Mouse (Mus musculus) heart, embryonic 11.5 days (tissue): ENCODE measurements around the gene Wbp1l. TPM values are rescaled to one million over a fixed set of nuclear protein-coding genes. Genes with fewer than 3 reads are reported as not detected.
"Not testable (repeated sequence)": the region's sequence is repeated elsewhere in the genome, so short reads cannot be mapped to it uniquely, and the experiment has no call there.

ENCODE experiments used
- ATAC-seq: fragments of 200-750 bp; cut with Nextera tagmentation; replicated peaks from 2 replicates; pipeline ENCODE4 v1.8.0; 2017; ENCODE audit warnings: moderate library complexity; ENCODE audit not compliant: insufficient number of reproducible peaks, low FRiP score, low TSS enrichment
- H3K27ac ChIP-seq: fragments of 300-500 bp; sonication (generic); 2 replicates; pipeline ENCODE4 v1.5.1; 2014; ENCODE audit warnings: mild to moderate bottlenecking, low read depth, low read length
- H3K27me3 ChIP-seq: fragments of 300-500 bp; sonication (generic); 2 replicates; pipeline ENCODE4 v1.6.1; 2014; ENCODE audit warnings: mild to moderate bottlenecking, low read length, mixed read lengths; ENCODE audit not compliant: control insufficient read depth, insufficient read depth
- H3K36me3 ChIP-seq: fragments of 300-500 bp; sonication (generic); 2 replicates; pipeline ENCODE4 v1.6.1; 2014; ENCODE audit warnings: mild to moderate bottlenecking, low read length, moderate library complexity, mixed read lengths; ENCODE audit not compliant: control insufficient read depth, insufficient read depth
- H3K4me1 ChIP-seq: fragments of 300-500 bp; sonication (generic); 2 replicates; pipeline ENCODE4 v1.6.1; 2014; ENCODE audit warnings: low read length; ENCODE audit not compliant: control insufficient read depth, insufficient read depth
- H3K4me2 ChIP-seq: fragments of 300-500 bp; sonication (generic); 2 replicates; pipeline ENCODE4 v1.6.1; 2014; ENCODE audit warnings: mild to moderate bottlenecking, moderate library complexity
- H3K4me3 ChIP-seq: fragments of 300-500 bp; sonication (generic); 2 replicates; pipeline ENCODE4 v1.5.1; 2014; ENCODE audit warnings: low read depth, low read length
- H3K9ac ChIP-seq: fragments of 300-500 bp; sonication (generic); 2 replicates; pipeline ENCODE4 v1.6.1; 2014; ENCODE audit warnings: mild to moderate bottlenecking, low read depth, low read length, moderate library complexity
- H3K9me3 ChIP-seq: fragments of 300-500 bp; sonication (generic); replicated peaks from 2 replicates; pipeline ENCODE4 v1.6.1; 2016; ENCODE audit warnings: low read length; ENCODE audit not compliant: control insufficient read depth
- WGBS: fragments of 180-500 bp; shearing (Covaris S2); extraction: QIAGEN DNeasy Blood & Tissue Kit; methylation state at CpG from one replicate; pipeline ENCODE4 v1.1.7; 2014; ENCODE audit not compliant: insufficient replicate concordance; 5-methylcytosine and 5-hydroxymethylcytosine counted together
- polyA plus RNA-seq: library from polyadenylated mRNA; unstranded; fragments of >200 nt; fragmentation: Nextera tagmentation; extraction: Ambion mirVana; gene quantifications from 2 replicates; pipeline ENCODE4 v1.2.1, GENCODE M21; 2014

Gene Wbp1l
- polyA plus RNA-seq, 1 experiment from 2014 or later = 41.5 TPM

DNA sequence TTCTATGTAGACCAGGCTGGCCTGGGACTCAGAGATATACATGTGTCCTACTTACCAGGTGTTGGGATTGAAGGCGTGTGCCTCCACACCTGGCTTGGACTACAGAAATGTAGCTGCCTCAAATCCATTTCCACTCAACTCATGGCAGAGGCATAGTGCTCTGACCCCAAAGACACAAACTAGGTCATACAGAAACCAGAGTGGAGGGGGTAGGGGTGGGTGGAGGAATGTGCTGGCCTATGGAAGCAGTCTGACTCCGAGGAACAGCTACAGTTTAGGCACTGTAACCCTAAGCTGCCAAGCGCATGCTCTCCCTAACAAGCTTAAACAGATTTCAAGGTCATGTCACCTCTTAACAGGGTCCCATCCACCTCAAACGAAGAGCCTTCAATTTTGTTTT, 35.3 kb upstream of the Wbp1l start:
- 67% methylated on average over 4 of the region's 4 CpGs for WGBS
- no peak for ATAC-seq
- Histone ChIP-seq H3K9ac (no peak overlapping the region), H3K4me2 (no peak overlapping the region), H3K4me3 (no peak overlapping the region), H3K4me1 (peaks cover 17% of the 10 kb centered on the region), H3K36me3 (no peaks in the 10 kb centered on the region; the same call in 1 of the 2 replicates), H3K27me3 (no peaks in the 10 kb centered on the region), H3K27ac (0 out of 2 replicates have a peak overlapping the region, but pooled peaks have one; percentile 50), H3K9me3 (no peaks in the 10 kb centered on the region)

DNA sequence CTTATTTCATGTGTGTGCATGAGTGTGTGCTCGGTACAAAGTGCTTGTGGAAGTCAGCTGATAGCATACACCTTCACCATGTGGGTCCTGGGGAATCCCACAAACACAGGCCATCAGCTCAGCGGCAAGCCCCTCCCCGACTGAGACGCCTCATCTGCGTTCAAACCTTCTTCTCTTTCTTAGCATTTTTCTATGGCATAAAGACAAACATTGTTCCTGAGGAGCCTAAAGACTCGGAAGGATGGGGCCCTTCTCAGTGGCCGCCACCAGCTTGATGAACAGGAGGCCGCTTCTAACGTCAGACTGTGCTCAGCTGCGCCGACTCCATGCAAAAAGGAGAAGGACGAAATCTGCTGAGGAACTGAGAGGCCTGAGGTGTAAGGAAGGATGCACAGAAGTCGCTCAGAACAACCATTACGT, 34.8 kb upstream of the Wbp1l start:
- WGBS = 76% methylated on average over 14 of the region's 14 CpGs
- no peaks in the 10 kb centered on the region for H3K9me3 ChIP-seq
- H3K27me3 ChIP-seq = no peaks in the 10 kb centered on the region
- no peak overlapping the region for H3K9ac ChIP-seq
- no peak overlapping the region for H3K4me3 ChIP-seq
- H3K36me3 ChIP-seq = no peaks in the 10 kb centered on the region; the same call in 1 of the 2 replicates
- H3K4me2 ChIP-seq = no peak overlapping the region
- no peak overlapping the region for H3K27ac ChIP-seq
- no peak for ATAC-seq
- H3K4me1 ChIP-seq = peaks cover 17% of the 10 kb centered on the region

DNA sequence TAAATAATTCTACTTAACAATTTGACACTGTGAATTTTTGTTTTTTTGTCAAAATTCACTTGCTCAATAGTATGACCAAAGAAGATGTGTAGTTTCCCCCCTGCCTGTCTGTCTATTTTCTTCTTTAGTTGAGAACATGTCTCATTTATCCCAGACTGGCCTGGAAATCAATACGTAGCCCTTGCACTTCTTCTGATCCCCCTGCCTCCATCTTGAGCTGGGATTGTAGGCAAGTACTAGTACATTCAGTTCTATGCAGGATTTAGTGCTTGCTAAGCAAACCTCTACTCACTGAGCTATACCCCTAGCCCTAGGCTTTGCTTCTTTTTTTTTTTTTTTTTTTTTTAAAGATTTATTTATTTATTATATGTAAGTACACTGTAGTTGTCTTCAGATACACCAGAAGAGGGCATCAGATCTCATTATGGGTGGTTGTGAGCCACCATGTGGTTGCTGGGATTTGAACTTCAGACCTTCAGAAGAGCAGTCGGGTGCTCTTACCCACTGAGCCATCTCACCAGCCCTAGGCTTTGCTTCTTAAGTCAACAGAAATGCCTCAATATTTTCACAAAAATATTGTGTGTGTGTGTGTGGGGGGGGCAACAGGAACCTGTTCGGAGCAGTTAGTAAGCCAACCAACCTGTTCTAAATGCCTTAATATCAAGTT, 27.5 kb upstream of the Wbp1l start:
- peak overlapping the region; percentile 93 for H3K4me2 ChIP-seq

DNA sequence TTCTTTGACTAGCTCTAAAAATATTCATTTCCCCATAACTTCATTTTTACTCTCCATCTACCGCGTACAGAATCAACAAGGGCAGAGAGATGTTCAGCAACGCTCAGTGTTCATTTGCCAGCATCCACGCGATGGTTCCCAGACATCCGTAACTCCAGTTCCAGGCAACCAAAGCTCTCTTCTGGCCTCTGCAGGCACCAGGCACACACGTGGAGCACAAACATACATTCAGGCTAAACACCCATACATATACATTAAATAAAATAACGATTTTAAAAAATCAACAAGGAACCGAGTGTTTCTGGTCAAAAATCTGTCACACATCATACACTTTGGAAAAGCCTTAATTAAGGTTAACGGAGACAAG, 27.0 kb upstream of the Wbp1l start:
- ATAC-seq = no peak
- Histone ChIP-seq H3K4me3 (peak overlapping the region; percentile 91), H3K27ac (no peak overlapping the region; the same call in 1 of the 2 replicates), H3K27me3 (no peaks in the 10 kb centered on the region), H3K4me1 (peaks cover 4% of the 10 kb centered on the region), H3K9ac (no peak overlapping the region), H3K36me3 (no peaks in the 10 kb centered on the region; the same call in 1 of the 2 replicates), H3K4me2 (peak overlapping the region; percentile 93), H3K9me3 (no peaks in the 10 kb centered on the region)
- WGBS = 35% methylated on average over 10 of the region's 10 CpGs

More for the DNA sequence above, 27.5 kb upstream of the Wbp1l start:
- not testable (repeated sequence) for ATAC-seq, H3K9ac ChIP-seq, H3K27ac ChIP-seq, H3K27me3 ChIP-seq, H3K4me1 ChIP-seq, H3K36me3 ChIP-seq, H3K9me3 ChIP-seq
- H3K4me3 ChIP-seq = peak overlapping the region; percentile 91; the same call in 1 of the 2 replicates
- WGBS = 82% methylated on average over 3 of the region's 3 CpGs

DNA sequence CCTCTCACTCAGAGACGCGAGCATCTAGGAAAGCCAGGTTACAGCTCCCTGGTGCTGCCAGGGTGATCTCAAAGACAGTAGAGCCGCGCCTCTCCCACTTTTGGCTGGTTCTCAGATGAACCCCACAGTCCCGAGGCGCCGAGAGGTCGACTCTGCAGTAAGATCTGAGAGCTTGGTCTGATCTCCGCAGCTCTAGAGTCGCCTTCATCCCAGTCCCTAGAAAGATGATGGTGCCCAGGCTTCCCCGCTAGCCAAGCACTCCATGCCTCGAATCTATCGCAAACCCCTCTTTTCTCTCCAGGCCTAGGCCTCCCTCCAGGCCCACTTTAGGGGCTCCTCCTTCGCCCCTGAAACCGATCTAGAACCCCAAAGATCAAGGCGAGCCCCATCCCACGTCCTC, 26.3 kb upstream of the Wbp1l start:
- Histone ChIP-seq H3K4me3 (peak overlapping the region; percentile 91), H3K36me3 (no peaks in the 10 kb centered on the region; the same call in 1 of the 2 replicates), H3K27ac (peak overlapping the region; percentile 50; the same call in 1 of the 2 replicates), H3K9ac (peak overlapping the region; percentile 78), H3K4me2 (peak overlapping the region; percentile 93), H3K4me1 (peaks cover 4% of the 10 kb centered on the region), H3K9me3 (no peaks in the 10 kb centered on the region), H3K27me3 (no peaks in the 10 kb centered on the region)
- peak; percentile 20; the same call in 1 of the 2 replicates for ATAC-seq
- 0% methylated on average over 17 of the region's 17 CpGs for WGBS

DNA sequence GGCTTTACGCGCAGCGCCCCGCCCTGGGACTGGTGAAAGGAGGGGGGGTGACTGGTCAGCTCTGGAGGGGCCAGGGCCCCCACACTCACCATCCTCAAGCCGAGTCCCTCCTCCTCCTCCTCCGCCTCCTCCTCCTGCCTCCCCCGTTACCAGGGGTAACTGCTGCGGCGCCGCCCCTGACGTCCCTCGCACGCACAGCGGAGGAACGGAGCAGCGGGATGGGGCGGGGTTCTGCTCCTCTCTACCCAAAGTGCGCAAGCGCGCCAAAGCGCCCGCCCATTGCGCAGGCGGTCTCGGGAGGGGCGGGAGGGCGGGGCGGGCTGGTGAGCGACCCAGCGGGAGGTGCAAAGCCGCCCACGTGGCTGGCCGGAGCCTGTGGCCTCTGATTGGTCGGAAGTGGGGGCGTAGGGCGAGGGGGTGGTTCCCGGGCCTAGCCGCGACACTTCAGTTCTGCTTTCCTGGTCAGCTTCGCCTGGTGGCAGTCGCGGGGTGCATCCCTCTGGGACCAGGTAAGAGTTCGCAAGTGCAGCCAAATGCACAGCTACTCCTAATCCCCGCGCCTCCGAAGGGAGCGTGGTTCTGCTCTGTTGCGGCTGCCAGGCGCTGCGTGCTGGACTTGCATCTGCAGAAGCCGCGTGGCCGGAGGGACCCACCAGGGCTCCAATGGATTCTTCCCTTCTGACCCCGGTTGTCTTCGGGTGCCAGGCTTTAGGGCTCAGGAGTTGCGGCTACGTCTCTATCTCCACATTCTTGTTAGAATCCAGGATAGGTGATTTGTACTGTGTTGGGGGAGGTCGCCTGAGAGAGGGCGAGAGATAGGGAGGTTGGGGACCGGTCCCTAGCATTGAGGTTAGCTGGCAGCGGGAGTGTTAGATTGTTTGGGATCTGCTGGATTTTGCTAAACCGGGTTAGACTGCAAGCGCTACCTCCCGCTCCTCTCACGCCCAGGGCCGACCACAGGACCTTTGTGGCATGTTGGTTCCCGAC, 25.6 kb upstream of the Wbp1l start, which contains the start of the genes Arl3 and Sfxn2:
Arl3 (minus strand) TSS at position 248 of the 987 bp plus-strand sequence.
Sfxn2 (plus strand) TSS at position 415 of the 987 bp plus-strand sequence.
- no peaks in the 10 kb centered on the region for H3K9me3 ChIP-seq
- peak within 1 kb of the TSS; percentile 91 for H3K4me3 ChIP-seq
- under 1% methylated on average over 61 of the region's 67 CpGs for WGBS
- H3K36me3 ChIP-seq = no peaks in the 10 kb centered on the region
- peak within 1 kb of the TSS; percentile 80 for H3K27ac ChIP-seq
- H3K4me1 ChIP-seq = peaks cover 4% of the 10 kb centered on the region
- peak; percentile 97 for ATAC-seq
- peak within 1 kb of the TSS; percentile 93 for H3K4me2 ChIP-seq
- peak within 1 kb of the TSS; percentile 78 for H3K9ac ChIP-seq
- no peaks in the 10 kb centered on the region for H3K27me3 ChIP-seq

DNA sequence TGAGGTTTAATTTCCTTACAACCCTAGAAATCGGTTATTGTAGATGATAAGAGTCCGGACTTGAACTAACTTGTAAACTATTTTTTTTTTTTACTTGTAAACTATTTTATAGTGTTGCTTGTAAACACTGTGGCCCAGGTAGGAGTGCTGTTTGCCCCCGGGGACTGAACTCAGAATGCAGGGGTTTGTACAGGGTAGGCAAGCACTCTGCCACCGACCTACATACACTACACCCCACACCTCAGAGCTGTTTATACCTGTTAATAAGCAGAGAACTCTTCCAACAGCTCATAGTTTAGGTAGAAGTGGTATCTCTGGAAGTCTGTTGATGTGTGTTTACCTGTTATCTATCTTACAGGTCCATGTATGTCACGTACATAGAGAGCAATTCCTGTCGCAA, 24.9 kb upstream of the Wbp1l start:
- H3K9ac ChIP-seq = peak overlapping the region; percentile 69
- H3K36me3 ChIP-seq = no peaks in the 10 kb centered on the region
- no peaks in the 10 kb centered on the region for H3K9me3 ChIP-seq
- H3K27me3 ChIP-seq = no peaks in the 10 kb centered on the region
- H3K4me2 ChIP-seq = peak overlapping the region; percentile 93
- H3K27ac ChIP-seq = no peak overlapping the region
- no peak for ATAC-seq
- peak overlapping the region; percentile 91 for H3K4me3 ChIP-seq
- H3K4me1 ChIP-seq = peaks cover 11% of the 10 kb centered on the region
- 34% methylated on average over 6 of the region's 6 CpGs for WGBS

DNA sequence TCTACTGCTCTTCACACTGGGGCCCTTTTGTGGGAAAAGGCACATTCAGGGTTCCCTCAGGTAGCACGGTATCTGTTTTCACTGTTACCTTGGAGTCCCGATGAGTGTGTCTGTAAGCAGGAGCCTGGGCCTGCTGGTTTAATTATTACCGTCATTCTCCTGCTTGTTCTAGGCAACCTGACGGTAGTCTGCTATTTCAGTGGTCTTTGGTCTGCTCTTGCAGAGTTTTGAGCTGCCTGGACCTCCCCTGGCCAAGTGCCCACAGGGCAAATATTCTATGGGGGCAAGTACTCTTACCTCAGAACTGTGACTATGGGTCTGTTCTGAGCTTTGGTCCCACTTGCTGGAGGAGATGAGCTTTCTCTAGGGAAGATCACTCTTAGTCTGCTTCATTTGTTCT, 23.7 kb upstream of the Wbp1l start:
- H3K9ac ChIP-seq = no peak overlapping the region
- no peak for ATAC-seq
- no peak overlapping the region for H3K27ac ChIP-seq
- H3K9me3 ChIP-seq = no peaks in the 10 kb centered on the region
- no peak overlapping the region for H3K4me3 ChIP-seq
- 53% methylated on average over 4 of the region's 4 CpGs for WGBS
- H3K27me3 ChIP-seq = no peaks in the 10 kb centered on the region
- peaks cover 11% of the 10 kb centered on the region for H3K4me1 ChIP-seq
- H3K36me3 ChIP-seq = no peaks in the 10 kb centered on the region
- no peak overlapping the region for H3K4me2 ChIP-seq
